Mouse (Mus musculus): ENCODE results near the gene Dhrs7b. TPM values are rescaled to one million over a fixed set of nuclear protein-coding genes. Genes with fewer than 3 reads are reported as not detected.
"Not testable (repeated sequence)": the region's sequence is repeated elsewhere in the genome, so short reads cannot be mapped to it uniquely, and the experiment has no call there.

Gene Dhrs7b
- polyA plus RNA-seq, 1 experiment, result 6.0 TPM

GRCm38 (mm10) chr11:60873101-60873500 is 42.7 kb downstream of the Dhrs7b start:
- no peak for DNase-seq (ENCODE audit: low read depth in 1 of 2, low spot score in 2 of 2)
- H3K36me3 ChIP-seq (ENCODE audit: control insufficient read depth, insufficient read depth, low read length), result no peaks in the 10 kb centered on the region
- 73% methylated on average over 6 of the region's 6 CpGs for WGBS

GRCm38 (mm10) chr11:60878056-60878612 is 47.7 kb downstream of the Dhrs7b start:
- DNase-seq (ENCODE audit: low read depth in 1 of 2, low spot score in 2 of 2), result peak; percentile 14 to 37
- Histone ChIP-seq H3K4me3 (ENCODE audit: extremely low read depth, insufficient read depth, insufficient read length) (peak overlapping the region; percentile 87), H3K27ac (ENCODE audit: insufficient read depth, low read length) (peak overlapping the region; percentile 76), H3K36me3 (ENCODE audit: control insufficient read depth, insufficient read depth, low read length) (no peaks in the 10 kb centered on the region), H3K27me3 (ENCODE audit: control insufficient read depth, insufficient read depth, low read length) (no peaks in the 10 kb centered on the region), H3K4me1 (ENCODE audit: control insufficient read depth, insufficient read depth, insufficient read length) (peaks cover 4% of the 10 kb centered on the region; the same call in 1 of the 2 replicates)
- TF ChIP-seq CTCF (IDR thresholded peaks at IDR 0.05; ENCODE audit: extremely low read depth, insufficient read depth, insufficient read length, insufficient replicate concordance), result no peak
- TF ChIP-seq POLR2A (IDR thresholded peaks at IDR 0.05; ENCODE audit: low read depth, low read length), result no peak
- under 1% methylated on average over 51 of the region's 52 CpGs for WGBS

More at GRCm38 (mm10) chr11:60873101-60873500, 42.7 kb downstream of the Dhrs7b start:
- H3K27me3 ChIP-seq (ENCODE audit: control insufficient read depth, insufficient read depth, low read length), result no peaks in the 10 kb centered on the region
- H3K4me3 ChIP-seq (ENCODE audit: extremely low read depth, insufficient read depth, insufficient read length), result no peak overlapping the region
- H3K4me1 ChIP-seq (ENCODE audit: control insufficient read depth, insufficient read depth, insufficient read length), result peaks cover 6% of the 10 kb centered on the region; the same call in 1 of the 2 replicates
- TF ChIP-seq POLR2A (IDR thresholded peaks at IDR 0.05; ENCODE audit: low read depth, low read length), result no peak
- H3K27ac ChIP-seq (ENCODE audit: insufficient read depth, low read length), result no peak overlapping the region

- TF ChIP-seq CTCF (IDR thresholded peaks at IDR 0.05; ENCODE audit: extremely low read depth, insufficient read depth, insufficient read length, insufficient replicate concordance) (0 out of 2 replicates have a peak, but pooled peaks have one; percentile 2), POLR2A (IDR thresholded peaks at IDR 0.05; ENCODE audit: low read depth, low read length) (peak; percentile 16)
- H3K27me3 ChIP-seq (ENCODE audit: control insufficient read depth, insufficient read depth, low read length), result no peaks in the 10 kb centered on the region
- WGBS, result under 1% methylated on average over 59 of the region's 62 CpGs
- peaks cover 4% of the 10 kb centered on the region; the same call in 1 of the 2 replicates for H3K4me1 ChIP-seq (ENCODE audit: control insufficient read depth, insufficient read depth, insufficient read length)
- no peaks in the 10 kb centered on the region for H3K36me3 ChIP-seq (ENCODE audit: control insufficient read depth, insufficient read depth, low read length)
- H3K27ac ChIP-seq (ENCODE audit: insufficient read depth, low read length), result peak within 1 kb of the TSS; percentile 77
- peak within 1 kb of the TSS; percentile 87 for H3K4me3 ChIP-seq (ENCODE audit: extremely low read depth, insufficient read depth, insufficient read length)
- peak; percentile 90 to 93 for DNase-seq (ENCODE audit: low read depth in 1 of 2, low spot score in 2 of 2)
Measured at GRCm38 (mm10) chr11:60878675-60879294, 48.4 kb downstream of the Dhrs7b start, which contains the start of gene Tmem11. Gene Tmem11, minus strand, starts transcription at chr11:60879272.

GRCm38 (mm10) chr11:60879423-60879822 is 49.0 kb downstream of the Dhrs7b start:
- DNase-seq (ENCODE audit: low read depth in 1 of 2, low spot score in 2 of 2), result peak; percentile 40 to 66
- TF ChIP-seq CTCF (IDR thresholded peaks at IDR 0.05; ENCODE audit: extremely low read depth, insufficient read depth, insufficient read length, insufficient replicate concordance) (peak; percentile 46; the same call in 1 of the 2 replicates), POLR2A (IDR thresholded peaks at IDR 0.05; ENCODE audit: low read depth, low read length) (no peak)
- Histone ChIP-seq H3K4me1 (ENCODE audit: control insufficient read depth, insufficient read depth, insufficient read length) (peaks cover 4% of the 10 kb centered on the region; the same call in 1 of the 2 replicates), H3K4me3 (ENCODE audit: extremely low read depth, insufficient read depth, insufficient read length) (peak overlapping the region; percentile 82; the same call in 1 of the 2 replicates), H3K27me3 (ENCODE audit: control insufficient read depth, insufficient read depth, low read length) (no peaks in the 10 kb centered on the region), H3K36me3 (ENCODE audit: control insufficient read depth, insufficient read depth, low read length) (no peaks in the 10 kb centered on the region), H3K27ac (ENCODE audit: insufficient read depth, low read length) (peak overlapping the region; percentile 77)
- under 1% methylated on average over 11 of the region's 11 CpGs for WGBS

- no peaks in the 10 kb centered on the region for H3K27me3 ChIP-seq (ENCODE audit: control insufficient read depth, insufficient read depth, low read length)
- no peaks in the 10 kb centered on the region; the same call in 1 of the 2 replicates for H3K4me1 ChIP-seq (ENCODE audit: control insufficient read depth, insufficient read depth, insufficient read length)
- WGBS, result 89% methylated on average over 4 of the region's 4 CpGs
- DNase-seq (ENCODE audit: low read depth in 1 of 2, low spot score in 2 of 2), result no peak
- TF ChIP-seq POLR2A (IDR thresholded peaks at IDR 0.05; ENCODE audit: low read depth, low read length) (no peak), CTCF (IDR thresholded peaks at IDR 0.05; ENCODE audit: extremely low read depth, insufficient read depth, insufficient read length, insufficient replicate concordance) (no peak)
- no peaks in the 10 kb centered on the region for H3K36me3 ChIP-seq (ENCODE audit: control insufficient read depth, insufficient read depth, low read length)
- H3K27ac ChIP-seq (ENCODE audit: insufficient read depth, low read length), result no peak overlapping the region
- H3K4me3 ChIP-seq (ENCODE audit: extremely low read depth, insufficient read depth, insufficient read length), result no peak overlapping the region
Measured at GRCm38 (mm10) chr11:60880559-60880958, 50.1 kb downstream of the Dhrs7b start.

GRCm38 (mm10) chr11:60882386-60882785 is 52.0 kb downstream of the Dhrs7b start:
- WGBS, result 91% methylated on average over 3 of the region's 3 CpGs
- DNase-seq (ENCODE audit: low read depth in 1 of 2, low spot score in 2 of 2), result no peak

GRCm38 (mm10) chr11:60886986-60887385 is 56.6 kb downstream of the Dhrs7b start:
- 90% methylated on average over 3 of the region's 3 CpGs for WGBS
- DNase-seq (ENCODE audit: low read depth in 1 of 2, low spot score in 2 of 2); H3K4me1 ChIP-seq (ENCODE audit: control insufficient read depth, insufficient read depth, insufficient read length); H3K27ac ChIP-seq (ENCODE audit: insufficient read depth, low read length); H3K27me3 ChIP-seq (ENCODE audit: control insufficient read depth, insufficient read depth, low read length); H3K4me3 ChIP-seq (ENCODE audit: extremely low read depth, insufficient read depth, insufficient read length); H3K36me3 ChIP-seq (ENCODE audit: control insufficient read depth, insufficient read depth, low read length): not testable (repeated sequence)

More at GRCm38 (mm10) chr11:60882386-60882785, 52.0 kb downstream of the Dhrs7b start:
- Histone ChIP-seq H3K27me3 (ENCODE audit: control insufficient read depth, insufficient read depth, low read length) (no peaks in the 10 kb centered on the region), H3K36me3 (ENCODE audit: control insufficient read depth, insufficient read depth, low read length) (no peaks in the 10 kb centered on the region), H3K27ac (ENCODE audit: insufficient read depth, low read length) (no peak overlapping the region), H3K4me1 (ENCODE audit: control insufficient read depth, insufficient read depth, insufficient read length) (no peaks in the 10 kb centered on the region; the same call in 1 of the 2 replicates), H3K4me3 (ENCODE audit: extremely low read depth, insufficient read depth, insufficient read length) (no peak overlapping the region)
- TF ChIP-seq POLR2A (IDR thresholded peaks at IDR 0.05; ENCODE audit: low read depth, low read length), result no peak
- no peak for TF ChIP-seq CTCF (IDR thresholded peaks at IDR 0.05; ENCODE audit: extremely low read depth, insufficient read depth, insufficient read length, insufficient replicate concordance)
